Mouse (Mus musculus) midbrain, embryonic 11.5 days (tissue): ENCODE data around the gene Tcf20. TPM values are rescaled to one million over a fixed set of nuclear protein-coding genes. Genes with fewer than 3 reads are reported as not detected.
A peak's percentile ranks its signal among the peaks of the same experiment; 100 is the strongest.

Experiments
- ATAC-seq: fragments of 200-750 bp; cut with Nextera tagmentation; 2 replicates; pipeline ENCODE4 v1.8.0; 2017; ENCODE audit warnings: moderate TSS enrichment, moderate library complexity; ENCODE audit not compliant: low FRiP score
- DNase-seq: peaks from one replicate; pipeline ENCODE4 v3.0.0; 2015; ENCODE audit warnings: low spot score; ENCODE audit errors: missing footprints
- H3K27ac ChIP-seq: fragments of 300-500 bp; sonication (generic); 2 replicates; pipeline ENCODE4 v1.5.1; 2014; ENCODE audit warnings: low read depth, low read length
- H3K27me3 ChIP-seq: fragments of 300-500 bp; sonication (generic); 2 replicates; pipeline ENCODE4 v1.6.1; 2014; ENCODE audit warnings: mild to moderate bottlenecking, low read length, moderate library complexity, mixed read lengths; ENCODE audit not compliant: control insufficient read depth, insufficient read depth
- H3K36me3 ChIP-seq: fragments of 300-500 bp; sonication (generic); 2 replicates; pipeline ENCODE4 v1.6.1; 2014; ENCODE audit warnings: mild to moderate bottlenecking, low read length, moderate library complexity, mixed read lengths; ENCODE audit not compliant: control insufficient read depth, insufficient read depth
- H3K4me1 ChIP-seq: fragments of 300-500 bp; sonication (generic); 2 replicates; pipeline ENCODE4 v1.6.1; 2014; ENCODE audit warnings: low read length; ENCODE audit not compliant: control insufficient read depth, insufficient read depth
- H3K4me2 ChIP-seq: fragments of 300-500 bp; sonication (generic); 2 replicates; pipeline ENCODE4 v1.6.1; 2014; ENCODE audit warnings: mild to moderate bottlenecking, moderate library complexity
- H3K4me3 ChIP-seq: fragments of 300-500 bp; sonication (generic); 2 replicates; pipeline ENCODE4 v1.5.1; 2014; ENCODE audit warnings: low read depth, low read length
- H3K9ac ChIP-seq: fragments of 300-500 bp; sonication (generic); 2 replicates; pipeline ENCODE4 v1.6.1; 2014; ENCODE audit warnings: low read length
- H3K9me3 ChIP-seq: fragments of 300-500 bp; sonication (generic); 2 replicates; pipeline ENCODE4 v1.6.1; 2016; ENCODE audit warnings: low read length; ENCODE audit not compliant: control insufficient read depth
- WGBS: fragments of 180-500 bp; shearing (Covaris S2); extraction: QIAGEN DNeasy Blood & Tissue Kit; methylation state at CpG from one replicate; pipeline ENCODE4 v1.1.7; 2014; 5-methylcytosine and 5-hydroxymethylcytosine counted together
- polyA plus RNA-seq: library from polyadenylated mRNA; unstranded; fragments of >200 nt; fragmentation: Nextera tagmentation; extraction: Ambion mirVana; gene quantifications from 2 replicates; pipeline ENCODE4 v1.2.1, GENCODE M21; 2014

Gene Tcf20
- polyA plus RNA-seq, result 12.3 and 13.5 TPM in 2 replicates

DNA sequence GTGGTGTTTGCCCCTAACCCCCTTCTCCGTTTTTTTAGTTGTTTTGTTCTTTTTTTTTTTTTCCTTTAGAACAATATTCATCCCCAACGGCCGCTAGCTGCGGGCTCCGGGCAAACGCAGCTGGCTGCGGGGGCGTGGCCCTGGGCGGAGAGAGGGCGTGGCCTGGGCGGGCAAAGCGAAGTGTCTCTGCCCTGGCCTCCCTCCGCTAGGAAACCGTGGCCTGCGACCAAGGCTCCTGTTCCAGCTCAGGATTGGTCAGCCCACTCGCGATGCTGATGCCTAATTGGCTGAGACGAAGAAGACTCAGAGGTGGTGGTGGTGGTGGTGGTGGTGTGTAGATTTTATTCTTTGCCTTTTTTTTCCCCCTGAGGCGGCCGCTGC is at the start of gene Tcf20:
Gene Tcf20, minus strand, starts transcription at position 141 of the 381 bp plus-strand sequence.
- 0% methylated on average over 20 of the region's 20 CpGs for WGBS
- peaks cover 19% of the 10 kb centered on the region for H3K27me3 ChIP-seq
- no peaks in the 10 kb centered on the region for H3K9me3 ChIP-seq
- peak; percentile 90 for ATAC-seq
- peak within 1 kb of the TSS; percentile 53 for H3K9ac ChIP-seq
- peaks cover 42% of the 10 kb centered on the region for H3K4me1 ChIP-seq
- peak within 1 kb of the TSS; percentile 84 for H3K4me2 ChIP-seq
- peak; percentile 98 for DNase-seq
- H3K36me3 ChIP-seq, result no peaks in the 10 kb centered on the region
- peak within 1 kb of the TSS; percentile 45 for H3K4me3 ChIP-seq
- no peak within 1 kb of the TSS for H3K27ac ChIP-seq

DNA sequence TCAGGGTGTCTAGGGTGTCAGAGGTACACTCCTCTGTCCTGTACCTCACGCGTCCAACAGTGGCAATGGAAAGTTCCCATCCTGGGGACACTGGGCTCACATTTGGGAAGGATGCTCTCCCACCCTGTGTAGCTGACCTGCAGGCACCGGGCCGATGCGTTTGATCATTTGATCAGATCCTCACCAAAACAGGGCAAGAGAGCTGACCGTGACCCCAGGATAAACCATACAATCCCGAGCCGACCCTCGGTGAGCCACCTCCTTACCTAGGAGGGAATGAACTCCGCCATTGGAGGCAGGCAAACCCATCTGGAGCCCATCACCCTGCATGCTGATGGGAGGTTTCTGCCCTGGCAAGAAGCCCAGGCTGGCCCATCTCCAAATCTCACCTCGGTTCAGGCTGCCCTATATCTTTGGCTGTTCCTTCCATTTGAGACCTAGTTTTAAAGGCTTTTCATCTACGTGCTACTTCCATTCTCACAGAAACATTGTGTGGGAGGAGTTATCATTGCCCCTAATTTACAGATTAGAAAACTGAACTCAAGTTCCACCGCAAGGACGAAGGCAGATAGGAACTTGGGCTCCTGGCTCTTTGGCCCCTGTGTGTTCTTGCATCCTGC is 49.3 kb upstream of the Tcf20 start:
- H3K4me3 ChIP-seq, result no peak overlapping the region
- H3K4me1 ChIP-seq, result peaks cover 26% of the 10 kb centered on the region
- no peaks in the 10 kb centered on the region for H3K36me3 ChIP-seq
- H3K4me2 ChIP-seq, result no peak overlapping the region
- DNase-seq, result no peak
- peaks cover 13% of the 10 kb centered on the region; the same call in 1 of the 2 replicates for H3K27me3 ChIP-seq
- ATAC-seq, result no peak
- no peak overlapping the region for H3K9ac ChIP-seq
- 90% methylated on average over 14 of the region's 14 CpGs for WGBS
- H3K9me3 ChIP-seq, result no peaks in the 10 kb centered on the region
- no peak overlapping the region for H3K27ac ChIP-seq

- DNase-seq (no peak), ATAC-seq (no peak)
- H3K27ac ChIP-seq, result no peak overlapping the region
- no peak overlapping the region for H3K4me2 ChIP-seq
- H3K9me3 ChIP-seq, result no peaks in the 10 kb centered on the region
- peaks cover 26% of the 10 kb centered on the region for H3K4me1 ChIP-seq
- H3K4me3 ChIP-seq, result no peak overlapping the region
- H3K27me3 ChIP-seq, result peaks cover 13% of the 10 kb centered on the region; the same call in 1 of the 2 replicates
- no peak overlapping the region for H3K9ac ChIP-seq
- no peaks in the 10 kb centered on the region for H3K36me3 ChIP-seq
- WGBS, result 55% methylated on average over 7 of the region's 7 CpGs
Measured at GRCm38 (mm10) chr15:83036089-83036488, 48.4 kb upstream of the Tcf20 start.

DNA sequence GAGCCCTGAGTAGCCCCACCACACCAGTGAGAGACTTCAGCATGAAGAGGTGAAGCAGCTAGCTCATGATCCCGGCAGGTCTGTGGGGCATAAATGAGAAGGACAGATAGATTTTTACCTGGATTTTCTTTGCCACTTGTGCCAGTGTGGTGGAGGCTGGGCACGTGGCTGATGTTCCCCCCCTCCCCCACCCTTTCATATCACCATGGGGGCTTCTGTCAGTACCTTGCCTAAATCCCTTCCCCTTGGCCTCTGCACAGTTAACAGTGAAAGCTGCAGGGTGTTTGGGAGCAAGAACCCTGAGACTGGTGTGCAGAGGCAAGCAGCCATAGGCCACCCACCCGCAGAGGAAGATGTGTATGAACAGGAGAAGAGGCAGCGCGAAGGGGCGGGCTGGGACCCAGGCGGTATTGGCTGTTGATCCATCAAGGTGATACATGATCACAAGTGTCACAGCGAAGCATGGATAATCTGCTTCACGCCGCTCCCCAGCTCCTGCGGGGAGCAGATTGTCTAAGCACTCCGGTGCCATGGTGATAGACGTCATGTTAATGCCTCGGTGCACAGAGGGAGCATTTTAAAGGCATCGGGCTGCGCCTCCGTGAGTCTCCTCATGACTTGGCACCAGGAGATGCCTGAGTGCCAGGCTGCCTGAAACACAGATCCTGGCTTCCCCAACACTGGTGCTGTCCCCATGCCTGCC is 46.8 kb upstream of the Tcf20 start:
- Histone ChIP-seq H3K4me3 (no peak overlapping the region), H3K4me1 (peaks cover 40% of the 10 kb centered on the region), H3K9ac (peak overlapping the region; percentile 13; the same call in 1 of the 2 replicates), H3K9me3 (no peaks in the 10 kb centered on the region), H3K4me2 (peak overlapping the region; percentile 23; the same call in 1 of the 2 replicates), H3K36me3 (no peaks in the 10 kb centered on the region), H3K27me3 (peaks cover 13% of the 10 kb centered on the region; the same call in 1 of the 2 replicates), H3K27ac (no peak overlapping the region)
- peak; percentile 91 for DNase-seq
- WGBS, result 4% methylated on average over 17 of the region's 17 CpGs
- ATAC-seq, result 0 out of 2 replicates have a peak, but pooled peaks have one; percentile 26

DNA sequence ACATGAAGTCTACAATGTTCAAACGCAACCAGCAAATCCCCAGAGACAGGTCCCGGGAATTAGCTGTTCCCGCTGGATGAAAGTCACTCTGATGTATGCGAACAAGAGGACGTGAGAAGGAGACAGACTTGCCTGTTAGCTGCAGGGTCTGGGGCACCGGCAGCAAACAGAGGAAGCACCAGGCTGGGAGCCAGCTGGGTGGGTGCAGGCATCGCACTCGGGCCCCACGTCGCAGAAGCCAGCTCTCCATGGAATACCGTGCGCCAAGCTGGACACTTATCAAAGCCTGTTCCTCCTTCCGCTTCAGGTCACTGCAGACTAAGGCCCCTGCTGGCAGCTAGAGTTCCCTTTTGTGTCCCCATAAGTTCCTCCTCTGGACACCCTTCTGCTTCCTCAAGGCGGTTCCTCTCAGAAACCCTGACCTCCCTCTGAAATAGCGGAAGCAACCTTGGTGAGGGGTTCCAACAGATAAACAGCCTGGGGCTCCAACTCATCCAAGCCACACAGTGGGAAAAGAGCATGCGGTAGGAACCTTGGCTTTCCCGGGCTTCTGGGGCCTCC is 45.4 kb upstream of the Tcf20 start, which contains the start of gene Nfam1:
Gene Nfam1, minus strand, starts transcription at position 326 of the 561 bp plus-strand sequence.
- no peak for ATAC-seq
- Histone ChIP-seq H3K27ac (no peak within 1 kb of the TSS), H3K36me3 (no peaks in the 10 kb centered on the region), H3K9me3 (no peaks in the 10 kb centered on the region), H3K4me2 (no peak within 1 kb of the TSS), H3K27me3 (peaks cover 13% of the 10 kb centered on the region; the same call in 1 of the 2 replicates), H3K9ac (no peak within 1 kb of the TSS), H3K4me1 (peaks cover 40% of the 10 kb centered on the region), H3K4me3 (no peak within 1 kb of the TSS)
- no peak for DNase-seq
- WGBS, result 31% methylated on average over 17 of the region's 17 CpGs

- Histone ChIP-seq H3K9me3 (no peaks in the 10 kb centered on the region), H3K27ac (peak overlapping the region; percentile 83; the same call in 1 of the 2 replicates), H3K9ac (no peak overlapping the region), H3K4me3 (no peak overlapping the region), H3K4me2 (no peak overlapping the region), H3K4me1 (peaks cover 44% of the 10 kb centered on the region), H3K27me3 (peaks cover 8% of the 10 kb centered on the region; the same call in 1 of the 2 replicates), H3K36me3 (no peaks in the 10 kb centered on the region)
- DNase-seq (no peak), ATAC-seq (no peak)
- 62% methylated on average over 4 of the region's 4 CpGs for WGBS
Measured at GRCm38 (mm10) chr15:83030884-83031283, 43.2 kb upstream of the Tcf20 start.

- Histone ChIP-seq H3K27me3 (peaks cover 6% of the 10 kb centered on the region; the same call in 1 of the 2 replicates), H3K4me2 (no peak overlapping the region), H3K9ac (peak overlapping the region; percentile 39), H3K36me3 (no peaks in the 10 kb centered on the region), H3K4me1 (peaks cover 51% of the 10 kb centered on the region), H3K9me3 (no peaks in the 10 kb centered on the region), H3K4me3 (no peak overlapping the region), H3K27ac (peak overlapping the region; percentile 83)
- DNase-seq (peak; percentile 92), ATAC-seq (peak; percentile 67)
- 21% methylated on average over 11 of the region's 11 CpGs for WGBS
Measured at GRCm38 (mm10) chr15:83029725-83030718, 42.4 kb upstream of the Tcf20 start.

DNA sequence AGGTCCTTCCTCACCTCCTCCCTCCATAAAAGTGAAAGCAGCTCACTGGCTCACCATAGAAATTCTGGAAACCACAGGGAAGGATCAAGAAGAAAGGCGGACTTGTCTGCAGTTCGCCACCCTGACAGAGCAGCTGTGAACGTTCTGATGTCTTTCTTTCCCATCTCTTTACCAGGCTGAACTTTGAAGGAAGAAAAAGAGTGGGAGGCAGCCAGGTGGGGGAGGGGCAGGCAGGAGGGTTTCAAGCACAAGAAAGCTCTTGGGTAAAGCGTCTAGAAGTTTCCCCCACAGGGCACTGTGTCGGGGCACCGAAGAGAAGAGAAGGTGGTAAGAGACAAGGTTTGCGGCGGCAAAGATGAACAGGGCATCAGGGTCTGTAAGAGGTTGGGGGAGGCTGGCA is 38.5 kb upstream of the Tcf20 start:
- no peaks in the 10 kb centered on the region for H3K27me3 ChIP-seq
- no peaks in the 10 kb centered on the region for H3K36me3 ChIP-seq
- no peak overlapping the region for H3K4me2 ChIP-seq
- no peak overlapping the region for H3K27ac ChIP-seq
- DNase-seq (no peak), ATAC-seq (no peak)
- peaks cover 30% of the 10 kb centered on the region for H3K4me1 ChIP-seq
- no peaks in the 10 kb centered on the region for H3K9me3 ChIP-seq
- no peak overlapping the region for H3K4me3 ChIP-seq
- no peak overlapping the region for H3K9ac ChIP-seq
- 52% methylated on average over 8 of the region's 8 CpGs for WGBS
